Mouse (Mus musculus): Measurements from ENCODE around the gene Sec11a.

Gene Sec11a

DNA sequence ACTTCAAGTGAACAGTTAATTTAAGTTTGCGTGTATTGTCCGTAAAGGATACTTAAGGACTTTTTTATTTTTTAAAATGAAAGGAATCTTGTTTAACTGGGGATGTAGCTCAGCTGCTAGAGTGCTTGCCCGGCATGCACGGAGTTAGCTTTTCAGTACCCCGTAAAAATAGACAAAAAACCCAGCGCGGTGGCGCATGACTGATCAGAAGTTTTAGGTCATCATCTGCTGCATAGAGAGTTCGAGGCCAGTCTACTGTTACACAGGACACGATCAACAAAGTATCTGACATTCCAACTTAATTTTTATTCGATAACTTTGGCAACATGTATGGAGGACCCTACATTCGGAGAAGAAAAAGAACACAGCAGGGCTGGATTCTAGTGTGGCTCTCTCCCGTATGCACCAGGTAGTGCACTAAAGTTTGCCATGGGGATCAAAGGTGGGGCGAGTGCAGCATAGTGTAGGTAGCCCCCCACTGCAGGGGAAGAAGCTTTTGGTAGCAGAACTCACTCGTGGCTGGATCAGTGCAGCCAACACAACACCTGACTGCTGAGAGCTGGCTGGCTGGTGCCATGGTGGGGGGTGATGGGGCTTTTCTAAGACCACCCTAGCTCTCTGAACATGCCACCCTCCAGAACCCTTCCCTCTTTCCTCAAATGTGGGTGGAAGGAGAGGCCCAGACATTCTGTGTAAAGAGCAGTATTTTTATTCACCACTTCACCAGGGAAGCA lies 45.9 kb downstream of the Sec11a start:
- in situ Hi-C loops (cut with MboI; ENCODE audit: unreplicated experiment in 2 of 2): no loop called here

DNA sequence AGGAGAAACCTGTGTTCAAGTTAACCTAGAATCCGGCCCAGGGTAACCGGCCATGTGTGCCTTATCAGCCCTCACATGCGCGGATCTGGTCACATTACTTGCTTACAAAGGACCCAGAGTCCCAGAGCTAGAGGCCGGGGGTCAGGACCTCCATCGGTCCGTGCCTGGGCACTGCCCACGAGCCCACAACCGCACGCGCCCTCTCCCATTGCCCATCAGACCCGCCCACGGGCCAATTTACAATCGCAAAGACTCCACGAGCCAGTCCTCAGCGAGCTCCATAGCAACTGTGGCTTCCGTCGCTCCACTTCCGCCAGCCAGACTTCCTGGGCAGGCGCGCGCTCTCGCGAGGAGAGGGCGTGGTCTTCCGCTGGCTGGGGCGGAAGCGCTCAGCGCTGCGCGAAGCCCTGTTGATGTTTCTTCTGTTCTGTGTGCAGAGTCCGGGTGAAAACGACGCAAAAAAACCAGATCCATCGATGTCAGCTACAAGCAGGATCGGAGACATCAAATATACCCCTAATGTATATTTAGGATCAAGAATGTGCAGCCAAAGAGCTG lies 46.6 kb downstream of the Sec11a start, which contains the start of gene Wdr73:
TSS of gene Wdr73 (minus strand) at position 326 of the 558 bp plus-strand sequence.
- in situ Hi-C loops (cut with MboI; ENCODE audit: unreplicated experiment in 2 of 2): no loop called here

DNA sequence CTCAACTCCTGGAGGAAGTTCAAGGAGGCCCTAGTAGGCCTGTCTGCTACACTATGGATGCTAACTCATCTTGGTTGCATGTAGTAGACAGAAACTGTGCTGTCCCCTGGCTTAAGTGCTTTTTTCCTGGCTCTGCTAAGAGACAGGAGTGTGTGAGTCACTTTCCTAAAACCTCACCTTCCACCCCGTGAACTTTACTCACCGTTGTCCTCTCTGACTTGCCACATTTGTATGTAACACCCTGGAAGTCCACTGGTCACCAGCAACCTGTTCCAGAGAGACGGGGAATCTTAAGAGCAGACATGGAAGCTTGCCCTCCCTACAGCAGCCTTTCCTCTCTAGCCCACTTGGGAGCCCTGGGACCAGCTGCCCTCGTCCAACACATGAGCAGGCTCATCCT lies 49.9 kb downstream of the Sec11a start:
- in situ Hi-C loops (cut with MboI; ENCODE audit: unreplicated experiment in 2 of 2): loop anchor here in 1 of 2 experiments (5.0 kb wide), 1 partner anchor 50 kb away; the partner anchor contains the start of gene Sec11a

DNA sequence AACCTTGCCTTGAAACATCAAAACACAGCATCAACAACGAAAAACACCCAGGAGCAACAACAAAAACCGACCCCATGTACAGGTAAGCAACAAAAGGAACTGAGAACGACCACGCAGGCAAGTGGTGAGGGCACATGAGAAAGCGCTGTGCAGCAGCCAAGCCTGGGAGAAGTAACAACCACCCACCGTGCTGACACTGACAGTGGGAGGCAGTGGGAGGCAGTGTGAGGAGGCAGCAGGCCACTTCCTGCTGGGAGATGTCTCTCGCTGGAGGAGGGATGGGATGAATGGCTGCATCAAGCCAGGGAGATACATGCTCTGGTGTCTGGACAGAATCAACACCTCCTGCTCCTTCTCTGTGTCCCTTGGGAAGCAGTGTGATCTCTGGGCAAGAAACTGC lies 50.4 kb downstream of the Sec11a start:
- in situ Hi-C loops (cut with MboI; ENCODE audit: unreplicated experiment in 2 of 2): loop anchor here in 1 of 2 experiments (5.0 kb wide), 1 partner anchor 50 kb away; the partner anchor contains the start of gene Sec11a

DNA sequence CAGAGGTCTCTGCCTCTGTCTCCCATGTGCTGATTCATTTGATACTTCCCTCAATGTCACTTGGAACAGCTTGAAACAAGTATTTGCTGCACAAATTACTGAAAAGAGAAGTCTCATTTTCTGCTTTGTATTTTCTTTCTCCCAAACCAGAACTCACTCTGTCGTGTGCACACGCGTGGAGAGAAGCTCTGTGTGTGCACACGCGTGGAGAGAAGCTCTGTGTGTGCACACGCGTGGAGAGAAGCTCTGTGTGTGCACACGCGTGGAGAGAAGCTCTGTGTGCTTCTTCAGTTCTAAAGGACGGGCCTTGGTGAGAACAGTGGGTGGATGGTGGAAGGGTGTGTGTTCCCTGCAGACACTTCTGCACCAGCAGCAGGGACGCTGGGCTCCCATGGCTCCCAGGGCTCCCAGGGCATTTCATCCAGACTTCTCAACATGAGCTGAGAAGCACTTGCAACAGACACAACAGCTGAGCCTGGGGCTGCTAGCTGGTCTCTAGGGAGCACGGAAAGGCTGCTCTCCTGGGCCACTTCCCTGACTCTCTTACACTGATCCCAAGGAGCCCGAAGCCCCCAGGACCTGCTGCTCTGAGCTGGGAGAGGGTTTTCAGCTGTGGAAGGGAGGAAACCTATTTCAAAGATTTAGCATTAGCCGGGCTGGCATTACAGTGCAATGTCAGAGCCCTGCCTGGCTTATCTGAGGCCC lies 52.6 kb downstream of the Sec11a start:
- in situ Hi-C loops (cut with MboI; ENCODE audit: unreplicated experiment in 2 of 2): loop anchor here in 1 of 2 experiments (5.0 kb wide), 1 partner anchor 52 kb away; the partner anchor contains the start of gene Sec11a

GRCm38 (mm10) chr7:80894196-80894595 lies 53.4 kb downstream of the Sec11a start:
- in situ Hi-C loops (cut with MboI; ENCODE audit: unreplicated experiment in 2 of 2): no loop called here

GRCm38 (mm10) chr7:80893753-80894129 lies 53.8 kb downstream of the Sec11a start:
- in situ Hi-C loops (cut with MboI; ENCODE audit: unreplicated experiment in 2 of 2): no loop called here

GRCm38 (mm10) chr7:80893086-80893752 lies 54.4 kb downstream of the Sec11a start:
- in situ Hi-C loops (cut with MboI; ENCODE audit: unreplicated experiment in 2 of 2): no loop called here

- in situ Hi-C loops (cut with MboI; ENCODE audit: unreplicated experiment in 2 of 2): loop anchor here (5.0 to 10.0 kb wide), 2 partner anchors 172 to 265 kb away; no protein-coding TSS in a partner anchor
Observed at GRCm38 (mm10) chr7:80889841-80890241, 57.7 kb downstream of the Sec11a start.

DNA sequence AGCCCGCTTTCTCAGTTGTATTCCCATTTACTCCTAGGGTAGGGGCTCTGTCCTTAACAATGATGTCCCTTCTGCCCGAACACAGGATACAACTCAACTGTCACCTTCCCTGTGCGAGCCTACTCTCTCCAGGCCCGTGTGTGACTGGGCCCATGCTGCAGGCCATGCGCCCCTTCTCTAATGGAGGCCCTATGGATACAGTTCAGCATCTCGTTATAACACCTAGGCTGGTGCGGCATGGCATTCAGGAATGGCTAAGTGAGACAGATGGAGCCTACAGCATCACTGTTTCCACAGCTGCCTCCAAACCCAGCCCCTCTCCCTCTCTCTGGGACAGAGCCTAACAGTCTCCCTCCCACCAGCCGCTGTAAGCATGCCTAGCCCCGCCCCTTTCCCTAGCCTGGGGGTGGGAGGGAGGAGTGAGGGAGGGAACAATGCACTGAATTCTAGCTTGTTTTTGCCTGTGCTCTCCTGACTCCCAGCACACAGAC lies 58.5 kb downstream of the Sec11a start:
- in situ Hi-C loops (cut with MboI; ENCODE audit: unreplicated experiment in 2 of 2): loop anchor here (5.0 to 10.0 kb wide), 2 partner anchors 173 to 266 kb away; no protein-coding TSS in a partner anchor

DNA sequence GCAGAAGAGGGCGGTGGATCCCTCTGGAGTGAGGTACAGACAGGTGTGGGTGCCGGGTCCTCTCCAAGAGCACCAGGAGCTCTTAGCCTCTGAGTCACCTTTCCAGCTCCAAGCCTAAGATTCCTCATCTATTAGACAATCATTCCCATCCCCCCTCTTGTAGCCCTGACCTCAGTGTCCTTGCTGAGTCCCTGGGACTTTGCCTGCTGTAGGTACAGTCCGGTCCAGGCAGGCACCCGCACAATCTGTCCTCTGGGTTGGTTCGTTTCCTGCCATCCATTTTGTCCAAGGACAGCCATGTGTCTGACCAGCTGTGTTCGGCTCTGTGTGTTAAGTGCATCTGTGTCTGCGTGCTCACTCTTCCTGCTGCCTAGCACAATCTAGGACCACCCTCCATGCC lies 59.0 kb downstream of the Sec11a start:
- in situ Hi-C loops (cut with MboI; ENCODE audit: unreplicated experiment in 2 of 2): loop anchor here (5.0 to 10.0 kb wide), 2 partner anchors 174 to 266 kb away; no protein-coding TSS in a partner anchor

- in situ Hi-C loops (cut with MboI; ENCODE audit: unreplicated experiment in 2 of 2): loop anchor here (5.0 to 10.0 kb wide), 2 partner anchors 177 to 269 kb away; no protein-coding TSS in a partner anchor
Observed at GRCm38 (mm10) chr7:80885666-80886065, 61.9 kb downstream of the Sec11a start.

DNA sequence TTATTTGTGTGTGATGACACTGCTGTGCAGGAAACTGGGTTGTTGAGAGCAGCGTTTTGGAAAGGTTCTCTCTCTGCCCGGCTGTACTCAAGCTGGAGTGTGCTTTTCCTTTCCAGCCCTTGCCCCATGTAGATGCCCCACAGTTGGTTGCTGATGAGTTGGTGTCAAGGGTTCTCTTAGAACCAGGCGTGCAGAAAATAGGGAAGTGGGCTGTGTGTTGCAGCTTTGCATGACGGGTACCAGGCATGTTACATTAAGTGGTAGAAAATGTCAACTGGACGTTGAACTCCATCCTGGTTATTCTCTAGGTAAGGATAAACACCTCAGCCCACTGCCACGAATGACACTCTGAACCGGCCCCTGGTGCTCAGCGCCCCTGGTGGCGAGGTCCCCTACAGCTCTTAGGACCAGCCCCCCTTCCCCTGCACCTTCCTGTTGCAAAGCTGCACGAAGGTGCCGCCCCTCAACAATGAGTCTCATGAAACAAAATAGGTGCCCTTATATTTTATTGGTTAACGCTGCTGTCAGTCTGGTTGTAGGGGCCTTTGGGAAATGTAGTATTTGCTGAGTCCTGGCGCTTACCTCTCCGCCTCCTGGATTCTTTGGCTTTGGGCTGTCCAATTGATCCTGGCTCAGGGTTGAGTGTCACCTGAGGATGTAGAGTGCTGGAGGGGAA lies 64.6 kb downstream of the Sec11a start:
- in situ Hi-C loops (cut with MboI; ENCODE audit: unreplicated experiment in 2 of 2): loop anchor here in 1 of 2 experiments (10.0 kb wide), 1 partner anchor 272 kb away; no protein-coding TSS in a partner anchor

DNA sequence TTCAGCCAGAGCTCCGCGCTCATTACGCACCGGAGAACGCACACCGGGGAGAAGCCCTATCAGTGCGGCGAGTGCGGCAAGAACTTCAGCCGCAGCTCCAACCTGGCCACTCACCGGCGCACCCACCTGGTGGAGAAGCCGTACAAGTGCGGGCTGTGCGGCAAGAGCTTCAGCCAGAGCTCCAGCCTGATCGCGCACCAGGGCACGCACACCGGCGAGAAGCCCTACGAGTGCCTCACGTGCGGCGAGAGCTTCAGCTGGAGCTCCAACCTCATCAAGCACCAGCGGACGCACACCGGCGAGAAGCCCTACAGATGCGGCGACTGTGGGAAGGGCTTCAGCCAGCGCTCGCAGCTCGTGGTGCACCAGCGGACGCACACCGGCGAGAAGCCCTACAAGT lies 71.9 kb downstream of the Sec11a start:
- in situ Hi-C loops (cut with MboI; ENCODE audit: unreplicated experiment in 2 of 2): no loop called here

- in situ Hi-C loops (cut with MboI; ENCODE audit: unreplicated experiment in 2 of 2): loop anchor here in 1 of 2 experiments (25.0 kb wide), 3 partner anchors 961 to 1389 kb away; partner anchors contain the start of genes Ap3s2 and Mesp1
Observed at GRCm38 (mm10) chr7:80873631-80874030, 73.9 kb downstream of the Sec11a start.

DNA sequence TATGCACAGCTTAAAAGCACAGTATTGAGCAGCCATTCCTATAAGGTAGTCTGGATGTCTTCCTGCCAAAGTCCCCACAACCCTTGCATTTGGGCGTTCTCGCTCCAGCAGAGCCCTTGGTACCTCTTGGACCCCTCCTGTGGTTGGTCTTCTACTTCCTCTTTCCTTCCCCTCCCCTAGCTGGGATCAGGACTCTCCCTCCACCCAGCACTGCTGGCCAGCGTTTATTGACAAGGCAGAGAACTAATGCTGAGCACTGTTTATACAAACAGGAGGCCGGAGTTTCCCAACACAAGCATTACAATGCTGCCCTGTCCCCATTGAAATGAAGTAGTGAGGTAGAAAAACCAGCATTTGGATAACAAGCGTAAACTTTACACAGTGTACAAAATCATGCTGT lies 74.5 kb downstream of the Sec11a start:
- in situ Hi-C loops (cut with MboI; ENCODE audit: unreplicated experiment in 2 of 2): loop anchor here in 1 of 2 experiments (25.0 kb wide), 3 partner anchors 961 to 1389 kb away; partner anchors contain the start of genes Ap3s2 and Mesp1

- in situ Hi-C loops (cut with MboI; ENCODE audit: unreplicated experiment in 2 of 2): loop anchor here in 1 of 2 experiments (25.0 kb wide), 3 partner anchors 956 to 1394 kb away; partner anchors contain the start of genes Ap3s2 and Mesp1
Observed at GRCm38 (mm10) chr7:80868686-80869085, 78.9 kb downstream of the Sec11a start.

- in situ Hi-C loops (cut with MboI; ENCODE audit: unreplicated experiment in 2 of 2): loop anchor here in 1 of 2 experiments (25.0 kb wide), 3 partner anchors 954 to 1396 kb away; partner anchors contain the start of genes Ap3s2 and Mesp1
Observed at GRCm38 (mm10) chr7:80866514-80867147, 80.9 kb downstream of the Sec11a start.

GRCm38 (mm10) chr7:80865521-80865920 lies 82.1 kb downstream of the Sec11a start:
- in situ Hi-C loops (cut with MboI; ENCODE audit: unreplicated experiment in 2 of 2): loop anchor here in 1 of 2 experiments (25.0 kb wide), 3 partner anchors 953 to 1397 kb away; partner anchors contain the start of genes Ap3s2 and Mesp1

Data from v-Abl transformed pro-B cells (cell line).